Mouse (Mus musculus) bone marrow macrophage, adult 2 months (primary cell): ENCODE results near the gene Esr1.

Source experiments
- CTCF ChIP-seq: IDR thresholded peaks from 2 replicates; pipeline ENCODE4 v1.5.1; 2012; ENCODE audit warnings: low read depth, mild to moderate bottlenecking, low read length, moderate library complexity
- POLR2A ChIP-seq: IDR thresholded peaks from 2 replicates; pipeline ENCODE4 v1.6.1; 2012; ENCODE audit warnings: mild to moderate bottlenecking, low read depth, low read length, borderline replicate concordance

GRCm38 (mm10) chr10:4593828-4594227, 17.6 kb upstream of the Esr1 start:
- TF ChIP-seq POLR2A (no peak), CTCF (no peak)
